Mouse (Mus musculus): Measurements from ENCODE around the gene Gm38655.
"Not testable (repeated sequence)": the region's sequence is repeated elsewhere in the genome, so short reads cannot be mapped to it uniquely, and the experiment has no call there.

Gene Gm38655

DNA sequence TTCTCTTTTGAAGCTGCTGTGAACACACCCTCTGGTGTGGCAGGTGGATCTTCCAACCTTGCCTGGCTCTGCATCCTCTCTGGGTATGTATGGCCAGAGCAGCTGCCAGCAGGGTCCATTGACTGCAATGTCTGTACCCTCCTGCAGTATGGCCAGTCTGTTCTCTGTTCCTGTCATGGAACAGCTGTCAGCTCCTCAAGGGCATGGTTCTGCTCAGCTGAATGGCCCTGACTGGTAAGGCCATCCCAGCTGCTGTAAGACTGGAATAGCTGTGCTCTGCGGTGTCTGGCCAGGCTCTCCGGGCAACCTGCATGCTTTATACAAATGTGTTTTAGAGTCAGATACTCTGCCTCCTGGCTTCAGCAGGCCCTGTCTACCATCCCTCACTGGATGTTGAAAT, 5.6 kb downstream of the Gm38655 start:
- no peak for DNase-seq (ENCODE audit: low read depth, low spot score)

DNA sequence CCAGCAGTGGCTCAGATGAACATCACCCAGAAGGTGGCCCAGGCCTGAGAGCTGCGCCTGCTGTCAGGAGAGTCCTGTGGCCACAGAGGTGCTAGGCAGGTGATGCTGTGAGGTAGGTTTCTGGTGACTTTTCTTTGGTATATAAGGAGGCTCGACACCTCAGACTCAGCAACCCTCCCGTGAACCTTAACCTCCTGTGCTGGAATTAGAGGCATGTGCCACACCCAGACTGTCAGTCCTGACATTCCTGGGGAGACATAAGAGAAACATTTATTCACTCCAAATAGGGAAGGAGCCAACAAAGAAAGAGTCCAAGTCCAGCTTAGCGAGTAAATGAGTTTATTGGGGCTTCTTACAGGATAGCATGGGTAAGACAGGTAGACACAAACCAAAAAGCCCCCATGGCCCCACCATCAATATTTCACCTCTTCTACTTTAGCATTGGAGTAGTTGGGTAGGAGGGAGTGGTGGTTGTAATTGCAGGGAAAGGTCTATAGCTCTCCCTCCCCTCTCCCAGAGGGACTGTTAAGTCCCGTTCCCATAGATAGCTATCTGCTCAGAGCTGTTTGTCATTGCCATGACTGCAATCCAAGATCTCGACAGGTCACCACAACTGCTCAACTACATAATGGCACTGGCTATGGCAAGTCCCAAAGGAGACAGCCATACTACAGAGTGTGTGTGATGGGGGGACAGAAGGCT, 9.2 kb downstream of the Gm38655 start:
- no peak for DNase-seq (ENCODE audit: low read depth, low spot score)

DNA sequence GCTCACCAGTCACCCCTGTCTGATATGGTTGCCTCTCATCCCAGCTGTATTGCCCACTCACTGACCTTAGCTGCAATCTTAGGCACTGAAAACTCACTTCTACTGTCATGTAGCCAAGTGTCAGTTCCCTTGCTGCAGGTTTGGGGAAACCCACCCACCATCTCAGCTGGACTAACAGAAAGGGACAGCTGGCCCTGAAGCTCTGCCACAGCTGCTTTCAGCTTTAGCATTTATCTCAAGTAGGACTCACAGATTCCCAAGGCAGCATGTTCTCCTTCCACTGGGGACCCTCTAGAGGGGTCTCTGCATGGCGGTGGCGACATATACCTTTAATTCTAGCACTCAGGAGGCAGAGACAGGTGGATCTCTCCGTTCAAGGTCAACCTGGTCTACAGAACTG, 10.5 kb downstream of the Gm38655 start:
- no peak for DNase-seq (ENCODE audit: low read depth, low spot score)

DNA sequence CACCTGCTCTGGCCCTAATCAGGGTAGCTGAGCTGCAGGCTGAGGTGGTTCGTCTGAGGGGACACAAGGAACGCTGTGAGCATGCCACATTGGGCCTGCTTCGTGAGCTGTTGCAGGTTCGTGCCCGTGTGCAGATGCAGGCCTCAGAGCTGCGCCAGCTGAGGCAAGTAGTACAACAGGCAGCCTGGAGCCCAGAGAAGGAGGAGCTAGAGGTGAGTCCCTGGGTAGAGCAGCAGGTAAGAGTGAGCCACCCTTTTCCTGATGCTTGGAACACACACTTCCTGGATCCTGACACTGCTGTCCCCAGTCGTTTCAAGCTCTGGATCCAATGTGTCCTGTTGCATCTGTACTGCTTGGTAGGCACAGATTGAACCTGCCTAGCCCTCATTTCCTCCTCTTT, 11.9 kb downstream of the Gm38655 start:
- no peak for DNase-seq (ENCODE audit: low read depth, low spot score)

DNA sequence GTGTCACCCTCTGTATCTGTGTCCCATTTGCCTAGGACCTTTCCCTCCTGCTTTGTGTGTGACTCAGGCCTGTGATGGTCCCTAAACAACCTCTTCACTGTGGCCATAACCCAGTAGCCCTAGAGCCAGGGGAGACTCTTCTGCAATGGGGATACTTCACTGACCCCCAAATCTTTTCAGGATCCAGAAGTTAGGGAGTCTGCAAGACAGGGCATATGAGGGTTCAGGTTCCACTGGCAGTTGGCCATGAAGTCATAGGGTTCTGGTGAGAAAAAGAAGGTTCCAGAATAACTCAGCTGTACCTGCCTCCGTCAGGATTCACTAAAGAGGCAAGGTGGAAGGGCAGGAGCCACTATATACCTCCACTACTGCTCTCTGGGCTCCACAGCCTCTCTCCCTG, 13.1 kb downstream of the Gm38655 start, which contains the start of gene Ccdc154:
TSS of gene Ccdc154 (plus strand) at position 301 of the 400 bp plus-strand sequence.
- DNase-seq (ENCODE audit: low read depth, low spot score): no peak

DNA sequence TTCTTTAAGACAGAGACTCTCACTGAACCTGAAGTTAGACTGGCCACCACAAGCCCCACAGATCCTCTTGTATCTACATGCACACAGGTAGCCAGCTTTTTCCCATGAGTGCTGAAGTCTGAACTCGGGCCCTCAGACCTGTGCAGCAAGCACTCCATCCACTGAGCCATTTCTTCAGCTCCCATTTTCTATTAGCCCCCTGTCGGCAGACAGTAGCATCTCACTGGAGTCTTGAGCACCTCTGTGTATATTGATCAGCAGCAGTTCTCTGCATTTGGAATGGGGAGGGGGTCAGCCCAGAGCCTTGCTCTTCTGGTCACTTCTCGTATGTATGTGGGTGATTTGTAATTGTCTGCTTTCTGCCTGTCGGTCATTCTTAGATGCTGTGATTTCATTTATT, 35.3 kb downstream of the Gm38655 start:
- peak; percentile 20 for DNase-seq (ENCODE audit: low read depth, low spot score)

DNA sequence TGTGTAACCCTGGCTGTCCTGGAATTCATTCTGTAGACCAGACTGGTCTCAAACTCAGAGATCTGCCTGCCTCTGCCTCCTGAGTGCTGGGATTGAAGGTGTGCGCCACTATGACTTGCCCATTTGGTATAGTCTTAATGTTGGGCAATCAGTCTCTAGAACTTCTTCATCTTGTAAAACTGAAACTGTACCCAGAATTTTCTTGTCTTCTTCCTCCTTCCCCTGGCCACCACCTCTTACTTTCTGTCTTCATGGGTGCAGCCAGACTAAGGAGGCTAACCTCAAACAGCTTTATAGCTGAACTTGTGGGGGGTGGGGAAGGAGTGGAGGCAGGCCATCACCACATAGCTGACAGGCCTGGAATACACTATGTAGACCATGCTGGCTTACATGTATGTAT, 36.5 kb downstream of the Gm38655 start:
- no peak for DNase-seq (ENCODE audit: low read depth, low spot score)

DNA sequence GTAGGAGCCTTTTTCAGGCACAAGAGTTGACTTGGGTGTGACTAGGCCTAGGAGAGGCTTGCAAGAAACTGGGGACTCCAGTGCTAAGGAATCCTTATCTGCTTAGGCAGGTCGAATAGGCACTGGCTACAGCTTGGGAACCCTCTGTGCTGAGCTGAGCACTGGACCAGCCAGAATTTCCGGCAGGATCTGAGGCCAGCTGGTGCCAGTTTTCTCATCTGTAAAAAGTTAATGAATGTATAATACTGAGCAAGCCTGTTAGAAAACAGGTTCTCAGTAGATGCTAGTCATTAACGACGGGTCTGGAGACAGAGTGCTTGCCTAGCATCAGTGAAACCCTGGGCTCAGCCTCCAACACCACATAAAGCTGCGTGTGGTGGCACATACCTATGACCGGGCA, 39.6 kb downstream of the Gm38655 start:
- no peak for DNase-seq (ENCODE audit: low read depth, low spot score)

DNA sequence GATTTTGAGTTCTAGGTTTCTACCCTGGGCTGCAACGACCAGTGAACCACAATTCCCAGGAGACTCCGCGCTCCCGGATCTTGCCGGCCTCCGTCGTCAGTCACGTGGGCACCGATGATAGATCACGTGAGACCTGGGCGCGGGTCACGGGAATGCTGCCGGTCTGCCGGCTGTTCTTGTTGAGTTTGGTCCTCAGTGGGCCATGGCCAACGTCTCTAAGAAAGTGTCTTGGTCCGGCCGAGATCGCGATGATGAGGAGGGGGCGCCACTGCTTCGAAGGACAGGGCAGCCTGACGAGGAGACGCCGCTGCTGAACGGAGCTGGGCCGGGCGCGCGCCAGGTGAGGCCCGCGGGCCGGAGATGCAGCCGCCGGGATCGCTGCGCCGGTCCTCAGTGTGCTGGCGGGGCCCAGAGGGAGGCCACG, 42.0 kb downstream of the Gm38655 start, which contains the start of gene Clcn7:
TSS of gene Clcn7 (plus strand) at position 117 of the 424 bp plus-strand sequence.
- peak; percentile 84 for DNase-seq (ENCODE audit: low read depth, low spot score)

DNA sequence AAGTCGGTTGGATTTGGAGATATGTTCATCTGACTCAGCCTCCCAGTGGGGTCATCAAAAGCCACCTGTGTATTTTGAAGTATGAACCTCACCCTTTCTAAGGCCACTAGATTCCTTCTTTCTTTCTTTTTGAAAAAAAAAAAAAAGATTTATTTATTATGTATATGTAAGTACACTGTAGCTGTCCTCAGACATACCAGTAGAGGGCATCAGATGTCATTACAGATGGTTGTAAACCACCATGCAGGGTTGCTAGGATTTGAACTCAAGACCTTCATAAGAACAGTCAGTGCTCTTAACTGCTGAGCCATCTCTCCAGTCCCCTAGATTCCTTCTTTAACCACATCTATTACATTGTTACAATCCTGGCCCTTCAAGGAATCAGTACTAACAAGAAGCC, 45.2 kb downstream of the Gm38655 start:
- DNase-seq (ENCODE audit: low read depth, low spot score): peak; percentile 58

DNA sequence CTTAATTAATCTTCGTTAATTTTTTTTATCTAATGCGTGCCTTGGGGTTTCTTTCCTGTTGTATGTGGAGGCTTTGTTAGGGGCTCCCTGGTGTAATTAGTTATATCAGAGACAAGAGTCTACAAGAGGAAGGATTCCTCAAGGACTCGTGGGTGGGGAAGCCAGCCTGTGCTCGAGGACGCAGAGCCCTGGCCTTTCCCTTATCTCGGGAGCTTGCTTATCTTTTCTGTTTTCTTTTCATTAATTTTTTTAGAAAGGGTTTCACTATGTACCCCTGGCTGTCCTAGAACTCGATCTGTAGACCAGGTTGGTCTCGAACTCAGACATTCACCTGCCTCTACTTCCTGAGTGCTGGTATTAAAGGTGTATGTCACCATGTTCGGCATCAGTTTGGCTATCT, 47.6 kb downstream of the Gm38655 start:
- no peak for DNase-seq (ENCODE audit: low read depth, low spot score)

DNA sequence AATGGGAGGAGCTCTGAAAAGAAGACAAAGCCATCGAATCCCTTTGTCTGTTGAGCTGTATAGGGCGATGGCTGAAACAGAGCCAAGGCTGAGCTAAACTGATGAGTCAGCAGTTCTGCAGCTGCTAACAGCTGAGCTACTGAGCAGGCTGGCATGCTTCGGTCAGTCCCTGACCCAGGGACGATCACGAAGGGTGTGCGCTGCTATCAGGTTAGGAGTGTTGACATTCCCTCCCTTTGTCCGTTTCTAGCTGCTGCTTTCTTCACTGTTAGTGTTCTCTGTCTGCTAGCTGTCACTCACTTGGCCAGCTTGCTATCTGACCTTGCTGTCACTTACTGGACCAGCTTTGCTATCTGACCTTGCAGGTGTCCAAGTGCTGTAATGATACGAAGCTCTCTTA, 48.2 kb downstream of the Gm38655 start:
- no peak for DNase-seq (ENCODE audit: low read depth, low spot score)

DNA sequence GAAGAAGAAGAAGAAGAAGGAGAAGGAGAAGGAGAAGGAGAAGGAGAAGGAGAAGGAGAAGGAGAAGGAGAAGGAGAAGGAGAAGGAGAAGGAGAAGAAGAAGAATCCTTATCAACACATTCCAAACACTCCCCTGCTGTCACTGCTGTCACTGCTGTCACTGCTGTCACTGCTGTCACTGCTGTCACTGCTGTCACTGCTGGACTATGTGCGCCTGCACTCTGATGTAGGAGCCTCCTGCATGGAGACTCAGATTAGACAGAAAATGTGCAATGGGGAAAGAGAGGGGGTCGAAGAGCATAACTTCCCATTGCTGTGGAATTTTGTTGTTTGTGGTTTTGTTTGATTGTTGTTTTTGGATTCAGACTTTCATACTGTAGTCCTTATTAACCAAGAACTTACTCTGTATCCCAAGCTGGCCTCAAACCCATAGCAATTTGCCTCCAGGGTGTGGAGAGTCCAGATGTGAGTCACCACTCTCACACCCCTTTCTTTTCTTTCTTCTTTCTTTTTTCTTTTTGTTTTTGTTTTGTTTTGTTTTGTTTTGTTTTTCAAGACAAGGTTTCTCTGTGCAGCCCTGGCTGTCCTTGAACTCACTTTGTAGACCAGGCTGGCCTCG, 49.7 kb downstream of the Gm38655 start:
- DNase-seq (ENCODE audit: low read depth, low spot score): not testable (repeated sequence)

DNA sequence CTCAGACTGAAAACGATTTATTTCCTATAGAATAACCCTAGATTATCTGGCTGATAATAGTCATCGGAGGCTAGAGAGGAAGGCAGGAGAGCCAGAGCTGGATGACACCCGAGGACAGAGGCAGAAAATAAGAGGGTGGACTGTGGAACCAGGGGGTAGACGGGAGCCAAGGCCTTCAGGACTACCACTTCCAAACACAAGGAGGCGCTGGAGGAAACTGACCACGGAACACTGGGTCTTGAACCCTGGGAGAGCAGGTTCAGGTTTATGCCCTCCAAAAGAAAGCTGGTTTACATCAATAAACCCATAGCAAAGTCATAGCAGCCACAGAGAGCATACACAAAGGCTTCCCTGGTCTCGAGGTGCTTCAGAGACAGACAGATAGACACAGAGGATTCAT, 51.3 kb downstream of the Gm38655 start:
- peak; percentile 66 for DNase-seq (ENCODE audit: low read depth, low spot score)

Measured in CD4-positive, CD25-positive, alpha-beta regulatory T cell, adult 2 months (primary cell).